Mouse (Mus musculus): Measurements from ENCODE around the gene Naxd.

- no peak for TF ChIP-seq POLR2A (IDR thresholded peaks at IDR 0.05; ENCODE audit: insufficient read depth, low read depth, low read length)
- TF ChIP-seq CTCF (IDR thresholded peaks at IDR 0.05): no peak
These were observed 33.8 kb upstream of the Naxd start for GRCm38 (mm10) chr8:11463541-11463888.
